Mouse (Mus musculus) thymus, adult 2 months (tissue): ENCODE results near the gene B4galt5.

Experiments used
- CTCF ChIP-seq: fragments of 200-500 bp; IDR thresholded peaks from 2 replicates; pipeline ENCODE4 v1.5.1; 2012; ENCODE audit warnings: mild to moderate bottlenecking, control low read depth, low read length, moderate library complexity, borderline replicate concordance; ENCODE audit not compliant: control insufficient read depth, poor library complexity, insufficient read depth; ENCODE audit errors: extremely low read depth
- POLR2A ChIP-seq: fragments of 200-500 bp; IDR thresholded peaks from 2 replicates; pipeline ENCODE4 v1.6.1; 2012; ENCODE audit warnings: mild to moderate bottlenecking, low read length, control low read depth, moderate library complexity; ENCODE audit not compliant: control insufficient read depth, poor library complexity, insufficient read depth; ENCODE audit errors: extremely low read depth

- TF ChIP-seq CTCF (no peak), POLR2A (no peak)
These were observed 22.5 kb upstream of the B4galt5 start for GRCm38 (mm10) chr2:167371506-167371905.
